Mouse (Mus musculus) kidney, adult 18-20 months (tissue): ENCODE measurements around the gene Cpe.
"Not testable (repeated sequence)": the region's sequence is repeated elsewhere in the genome, so short reads cannot be mapped to it uniquely, and the experiment has no call there.

Source experiments
- DNase-seq: peaks from one replicate; pipeline ENCODE4 v3.0.0; 2021

Cpe gene

GRCm38 (mm10) chr8:64674951-64675585 lies 17.8 kb downstream of the Cpe start:
- DNase-seq: no peak

GRCm38 (mm10) chr8:64672920-64673319 lies 19.9 kb downstream of the Cpe start:
- DNase-seq: no peak

GRCm38 (mm10) chr8:64671937-64672336 lies 20.9 kb downstream of the Cpe start:
- DNase-seq: no peak

GRCm38 (mm10) chr8:64666305-64666704 lies 26.5 kb downstream of the Cpe start:
- not testable (repeated sequence) for DNase-seq

- no peak for DNase-seq
These were observed 27.3 kb downstream of the Cpe start for GRCm38 (mm10) chr8:64665563-64665962.

GRCm38 (mm10) chr8:64664811-64665210 lies 28.0 kb downstream of the Cpe start:
- DNase-seq: no peak

- no peak for DNase-seq
These were observed 28.5 kb downstream of the Cpe start for GRCm38 (mm10) chr8:64664350-64664749.

GRCm38 (mm10) chr8:64659097-64659496 lies 33.8 kb downstream of the Cpe start:
- DNase-seq: no peak

- DNase-seq: no peak
These were observed 34.9 kb downstream of the Cpe start for GRCm38 (mm10) chr8:64657980-64658401.

- DNase-seq: no peak
These were observed 35.3 kb downstream of the Cpe start for GRCm38 (mm10) chr8:64657517-64657916.

GRCm38 (mm10) chr8:64655887-64656286 lies 37.0 kb downstream of the Cpe start:
- DNase-seq: no peak

- no peak for DNase-seq
These were observed 37.8 kb downstream of the Cpe start for GRCm38 (mm10) chr8:64655087-64655486.

GRCm38 (mm10) chr8:64652285-64652684 lies 40.6 kb downstream of the Cpe start:
- DNase-seq: no peak

GRCm38 (mm10) chr8:64648063-64648462 lies 44.8 kb downstream of the Cpe start:
- no peak for DNase-seq

- no peak for DNase-seq
These were observed 45.7 kb downstream of the Cpe start for GRCm38 (mm10) chr8:64647148-64647547.

GRCm38 (mm10) chr8:64646421-64646820 lies 46.4 kb downstream of the Cpe start:
- DNase-seq: no peak

GRCm38 (mm10) chr8:64644108-64645005 lies 48.5 kb downstream of the Cpe start:
- DNase-seq: no peak

- DNase-seq: no peak
These were observed 49.5 kb downstream of the Cpe start for GRCm38 (mm10) chr8:64643382-64643781.

- no peak for DNase-seq
These were observed 50.1 kb downstream of the Cpe start for GRCm38 (mm10) chr8:64642799-64643198.

GRCm38 (mm10) chr8:64640599-64640998 lies 52.3 kb downstream of the Cpe start:
- no peak for DNase-seq

GRCm38 (mm10) chr8:64639676-64640075 lies 53.2 kb downstream of the Cpe start:
- DNase-seq: no peak

- DNase-seq: no peak
These were observed 58.0 kb downstream of the Cpe start for GRCm38 (mm10) chr8:64634901-64635300.

- DNase-seq: no peak
These were observed 58.6 kb downstream of the Cpe start for GRCm38 (mm10) chr8:64634131-64634865.

- no peak for DNase-seq
These were observed 60.7 kb downstream of the Cpe start for GRCm38 (mm10) chr8:64632169-64632568.
